Mouse (Mus musculus): ENCODE measurements around the gene Sfrp5. TPM values are rescaled to one million over a fixed set of nuclear protein-coding genes. Genes with fewer than 3 reads are reported as not detected.

Gene Sfrp5
- polyA plus RNA-seq, 1 experiment from 2014 or later: 0.81 TPM

Other genes starting within 250 kb of the Sfrp5 start
- 30.8 and 35.9 TPM in 2 replicates for gene Mms19, start 221.1 kb downstream of the Sfrp5 start, polyA plus RNA-seq (2014; fragmentation: Nextera tagmentation; extraction: Ambion mirVana)
- gene Ubtd1, start 220.5 kb downstream of the Sfrp5 start, polyA plus RNA-seq (2014; fragmentation: Nextera tagmentation; extraction: Ambion mirVana): 5.4 and 6.7 TPM in 2 replicates
- 0.47 TPM in 2 replicates for gene Ankrd2, start 166.3 kb downstream of the Sfrp5 start, polyA plus RNA-seq (2014; fragmentation: Nextera tagmentation; extraction: Ambion mirVana)
- 0.76 and 0.90 TPM in 2 replicates for gene Hoga1, start 156.6 kb downstream of the Sfrp5 start, polyA plus RNA-seq (2014; fragmentation: Nextera tagmentation; extraction: Ambion mirVana)
- not detected in 2 replicates for gene 4933411K16Rik, start 150.0 kb downstream of the Sfrp5 start, polyA plus RNA-seq (2014; fragmentation: Nextera tagmentation; extraction: Ambion mirVana)
- 166 TPM in 2 replicates for gene Morn4, start 115.9 kb downstream of the Sfrp5 start, polyA plus RNA-seq (2014; fragmentation: Nextera tagmentation; extraction: Ambion mirVana)
- 13.2 and 19.5 TPM in 2 replicates for gene Pi4k2a, start 111.8 kb downstream of the Sfrp5 start, polyA plus RNA-seq (2014; fragmentation: Nextera tagmentation; extraction: Ambion mirVana)
- gene Avpi1, start 73.2 kb downstream of the Sfrp5 start, polyA plus RNA-seq (2014; fragmentation: Nextera tagmentation; extraction: Ambion mirVana): 9.5 and 13.0 TPM in 2 replicates
- 2.2 and 3.1 TPM in 2 replicates for gene Marveld1, start 54.9 kb downstream of the Sfrp5 start, polyA plus RNA-seq (2014; fragmentation: Nextera tagmentation; extraction: Ambion mirVana)
- gene Zfyve27, start 38.3 kb downstream of the Sfrp5 start, polyA plus RNA-seq (2014; fragmentation: Nextera tagmentation; extraction: Ambion mirVana): 19.5 and 28.0 TPM in 2 replicates
- gene Golga7b, start 45.3 kb upstream of the Sfrp5 start, polyA plus RNA-seq (2014; fragmentation: Nextera tagmentation; extraction: Ambion mirVana): 13.8 and 18.6 TPM in 2 replicates
- gene Crtac1, start 229.5 kb upstream of the Sfrp5 start, polyA plus RNA-seq (2014; fragmentation: Nextera tagmentation; extraction: Ambion mirVana): 17.3 and 17.6 TPM in 2 replicates